Mouse (Mus musculus) left cerebral cortex, adult 2 months (tissue): ENCODE measurements at regions not wholly inside any gene's neighbourhood (a gene's known extent, or its start where the extent isn't known, plus 50 kb on each side); places are given as distances from the start of the nearest gene placed in this dataset.

ENCODE experiments used
- DNase-seq, 2 experiments: peaks; one replicate each; pipeline ENCODE4 v3.0.0; 2021 to 2022; ENCODE audit warnings: low spot score in 2 of 2, mixed read lengths in 1 of 2; ENCODE audit errors: extremely low spot score in 1 of 2
- H3K27ac ChIP-seq: fragments of 200-600 bp; 2 replicates; pipeline ENCODE4 v1.8.1; 2022
- H3K4me3 ChIP-seq: fragments of 200-600 bp; 2 replicates; pipeline ENCODE4 v1.8.1; 2022
- CTCF ChIP-seq: fragments of 200-600 bp; IDR thresholded peaks from 2 replicates; pipeline ENCODE4 v1.8.1; 2022; ENCODE audit warnings: antibody characterized with exemption, mild to moderate bottlenecking, moderate library complexity
- intact Hi-C: fragments of 180-260 bp; cut with DNase I; formaldehyde crosslinking; loops from one replicate; pipeline ENCODE4 v1.15.1; 2025

GRCm38 (mm10) chr9:85394975-85395374 lies 67.8 kb upstream of the Tent5a start:
- intact Hi-C loops: no loop called here
- no peak for TF ChIP-seq CTCF
- DNase-seq: no peak
- Histone ChIP-seq H3K4me3 (no peak overlapping the region), H3K27ac (no peak overlapping the region)

- Histone ChIP-seq H3K27ac (no peak overlapping the region), H3K4me3 (no peak overlapping the region)
- intact Hi-C loops: no loop called here
- DNase-seq: no peak
- no peak for TF ChIP-seq CTCF
Measured at GRCm38 (mm10) chr9:85391283-85391682, 64.1 kb upstream of the Tent5a start.

- DNase-seq: no peak
- Histone ChIP-seq H3K27ac (no peak overlapping the region), H3K4me3 (no peak overlapping the region)
- TF ChIP-seq CTCF: no peak
- intact Hi-C loops: no loop called here
Measured at GRCm38 (mm10) chr9:85388775-85389393, 61.7 kb upstream of the Tent5a start.

GRCm38 (mm10) chr9:85382413-85382812 lies 55.3 kb upstream of the Tent5a start:
- TF ChIP-seq CTCF: no peak
- no peak for DNase-seq
- H3K4me3 ChIP-seq: no peak overlapping the region
- intact Hi-C loops: no loop called here
- H3K27ac ChIP-seq: no peak overlapping the region

GRCm38 (mm10) chr9:85380756-85381155 lies 53.6 kb upstream of the Tent5a start:
- no peak for TF ChIP-seq CTCF
- intact Hi-C loops: no loop called here

GRCm38 (mm10) chr9:85379135-85379534 lies 52.0 kb upstream of the Tent5a start:
- intact Hi-C loops: no loop called here
- TF ChIP-seq CTCF: no peak
- Histone ChIP-seq H3K27ac (no peak overlapping the region), H3K4me3 (no peak overlapping the region)
- DNase-seq: no peak

More at GRCm38 (mm10) chr9:85380756-85381155, 53.6 kb upstream of the Tent5a start:
- Histone ChIP-seq H3K4me3 (no peak overlapping the region), H3K27ac (no peak overlapping the region)
- no peak for DNase-seq
